Mouse (Mus musculus) megakaryocyte, embryonic 14.5 days (primary cell): Measurements from ENCODE around the gene Kbtbd8.

Experiments used
- FLI1 ChIP-seq: IDR thresholded peaks from 2 replicates; pipeline ENCODE4 v1.6.1; 2012; ENCODE audit warnings: low read length, inconsistent platforms, mixed read lengths
- GATA1 ChIP-seq: IDR thresholded peaks from 3 replicates; pipeline ENCODE4 v1.6.1; 2012; ENCODE audit warnings: mixed read lengths, low read length, inconsistent platforms, borderline replicate concordance

GRCm38 (mm10) chr6:95117614-95118541 lies 838 bp downstream of the Kbtbd8 start:
- TF ChIP-seq GATA1 (no peak), FLI1 (no peak)
